Mouse (Mus musculus) ES-CJ7 (cell line): ENCODE measurements around the gene Usp32.
"Not testable (repeated sequence)": the region's sequence is repeated elsewhere in the genome, so short reads cannot be mapped to it uniquely, and the experiment has no call there.

Source experiments
- DNase-seq: peaks from one replicate; pipeline ENCODE4 v3.0.0; 2011; ENCODE audit warnings: low read depth, low spot score

Usp32 gene

GRCm38 (mm10) chr11:85139581-85140540 is at the start of gene Usp32:
TSS of gene Usp32 (minus strand) at chr11:85140161.
- DNase-seq = peak; percentile 97

DNA sequence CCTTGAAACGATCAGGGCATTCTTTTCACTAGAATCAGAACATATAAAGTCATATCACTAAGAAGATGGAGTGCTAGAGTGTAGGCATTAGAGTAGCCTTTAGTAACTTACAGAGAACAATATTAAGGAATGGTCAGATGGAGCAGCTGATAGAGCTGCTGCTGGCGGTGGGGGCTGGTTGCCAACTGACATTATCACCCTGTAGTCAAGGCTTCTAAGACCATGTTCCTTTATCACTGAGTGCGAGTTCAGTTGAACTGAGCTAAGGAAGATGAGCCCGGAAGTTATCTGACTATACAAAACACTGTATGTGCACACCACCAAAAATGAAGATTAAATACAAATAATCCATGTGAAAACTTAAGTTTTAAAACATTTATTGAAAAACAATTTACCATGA is 49.1 kb upstream of the Usp32 start:
- DNase-seq = no peak

DNA sequence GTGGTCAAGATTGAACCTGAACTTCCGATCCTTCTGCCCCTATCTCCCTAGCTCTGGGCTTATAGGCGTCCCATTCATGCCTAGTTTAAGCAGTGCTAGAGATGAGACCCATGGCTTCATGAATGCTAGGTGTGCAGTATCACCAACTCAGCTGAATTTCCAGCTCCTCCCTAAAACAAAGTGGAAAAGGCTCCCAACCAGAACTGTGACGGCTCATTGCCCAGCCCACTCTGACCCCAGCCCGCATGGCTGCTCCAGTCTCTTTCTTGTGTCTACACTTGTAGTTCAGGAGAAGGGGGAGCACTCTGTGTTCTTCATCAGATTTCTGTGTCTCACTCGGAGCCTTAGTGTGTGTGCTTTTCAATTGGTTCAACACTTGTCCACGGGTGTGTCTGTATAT is 44.9 kb upstream of the Usp32 start:
- DNase-seq = no peak

DNA sequence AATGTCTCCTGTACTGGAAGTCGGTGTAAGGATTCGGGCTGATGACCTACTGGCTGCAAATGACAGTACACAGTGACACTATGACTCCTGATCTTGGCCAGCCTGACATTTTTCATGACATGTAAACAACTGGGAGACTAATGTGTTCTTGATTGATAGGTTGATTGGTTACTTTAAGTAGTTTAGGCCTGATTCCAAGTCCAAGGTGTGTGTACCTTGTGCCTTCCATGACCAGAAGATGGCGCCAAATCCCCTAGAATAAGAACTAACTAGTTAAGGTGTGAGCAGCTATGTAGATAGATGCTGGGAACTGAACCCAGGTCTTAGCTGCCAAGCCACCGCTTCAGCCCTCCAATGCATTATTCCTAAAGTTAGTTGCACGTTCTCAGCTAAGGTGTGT is 44.1 kb upstream of the Usp32 start:
- DNase-seq = peak; percentile 89

DNA sequence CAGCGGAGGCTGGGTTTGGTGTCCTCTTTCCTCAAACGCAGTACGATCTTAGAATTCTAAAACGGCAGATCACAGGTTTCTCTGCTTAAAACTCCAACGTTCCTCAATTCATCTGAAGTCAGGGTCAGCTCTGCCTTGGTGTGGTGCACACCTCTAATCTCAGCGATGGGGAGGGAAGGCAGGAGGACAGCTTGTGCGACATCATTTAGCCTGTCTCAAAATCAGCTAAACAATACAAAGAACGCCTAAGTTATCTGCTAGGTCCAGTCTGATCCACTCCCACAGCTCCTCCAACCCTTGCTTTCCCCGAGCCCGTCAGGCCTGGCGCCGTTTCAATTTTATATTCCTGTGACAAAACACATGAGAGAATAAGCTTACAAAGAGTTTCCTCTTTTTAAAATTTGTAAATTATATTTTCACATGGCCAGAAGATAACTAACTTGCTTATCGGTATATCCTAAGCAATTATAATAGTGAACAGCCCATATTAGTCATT is 43.4 kb upstream of the Usp32 start:
- no peak for DNase-seq

- DNase-seq = peak; percentile 94
Measured at GRCm38 (mm10) chr11:85182617-85183283, 42.8 kb upstream of the Usp32 start.

DNA sequence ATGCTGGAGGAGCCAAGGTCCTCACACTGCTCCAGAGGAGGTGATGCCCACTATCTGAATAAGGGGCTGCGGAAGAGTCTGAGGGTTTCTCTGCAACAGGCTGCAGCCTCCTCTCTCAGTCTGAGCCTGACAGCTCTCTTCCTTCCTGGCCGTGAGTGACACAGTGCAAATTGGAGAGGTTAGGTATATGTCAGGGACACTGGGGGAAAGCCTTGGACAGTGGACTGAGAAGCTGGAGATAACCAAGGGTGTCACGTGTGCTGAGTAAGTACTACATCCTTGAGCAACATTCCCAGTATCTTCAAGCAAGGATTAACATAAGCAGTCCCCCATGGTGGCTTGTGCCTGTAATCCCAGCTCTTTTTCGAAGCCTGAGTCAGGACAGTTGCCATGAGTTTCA is 38.5 kb upstream of the Usp32 start:
- DNase-seq = no peak

DNA sequence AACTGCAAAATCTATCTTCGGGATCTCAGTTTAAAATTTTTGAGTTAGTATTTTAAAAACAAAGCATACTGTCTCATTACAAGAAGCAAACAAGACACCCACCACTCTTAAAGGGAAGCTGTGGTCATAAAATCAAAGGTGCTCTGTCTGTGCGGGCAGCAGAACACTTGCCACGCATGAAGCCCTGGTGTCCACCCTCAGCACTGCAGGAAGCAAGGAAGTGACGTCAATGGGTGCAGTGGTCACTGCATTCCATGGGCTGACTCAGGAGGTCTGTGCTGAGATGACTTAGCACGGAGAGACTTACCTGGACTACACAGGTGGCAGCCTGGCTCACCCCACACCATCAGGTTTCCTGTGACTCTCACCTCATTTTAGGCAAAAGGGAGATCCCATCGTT is 37.8 kb upstream of the Usp32 start:
- no peak for DNase-seq

- no peak for DNase-seq
Measured at GRCm38 (mm10) chr11:85175941-85176340, 36.0 kb upstream of the Usp32 start.

DNA sequence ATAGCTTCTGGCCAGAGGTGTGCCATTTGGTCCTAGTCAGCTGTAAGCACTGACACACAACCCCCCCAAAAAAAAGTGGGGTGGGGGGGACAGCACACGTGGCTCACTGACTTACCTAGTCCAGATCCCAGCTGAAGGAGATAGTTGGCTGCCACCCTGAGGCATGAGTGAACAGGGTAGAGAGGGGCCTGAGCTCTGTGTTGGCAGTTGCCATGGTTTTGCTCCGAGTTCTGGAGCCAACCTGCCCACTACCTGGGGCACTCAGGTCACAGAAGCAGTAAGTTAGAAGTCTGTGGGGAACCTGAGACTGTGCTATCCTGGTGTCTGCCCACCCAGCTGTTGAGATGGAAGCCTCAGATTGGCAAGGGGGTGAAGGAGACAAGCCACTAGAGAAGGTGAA is 30.9 kb upstream of the Usp32 start:
- no peak for DNase-seq

DNA sequence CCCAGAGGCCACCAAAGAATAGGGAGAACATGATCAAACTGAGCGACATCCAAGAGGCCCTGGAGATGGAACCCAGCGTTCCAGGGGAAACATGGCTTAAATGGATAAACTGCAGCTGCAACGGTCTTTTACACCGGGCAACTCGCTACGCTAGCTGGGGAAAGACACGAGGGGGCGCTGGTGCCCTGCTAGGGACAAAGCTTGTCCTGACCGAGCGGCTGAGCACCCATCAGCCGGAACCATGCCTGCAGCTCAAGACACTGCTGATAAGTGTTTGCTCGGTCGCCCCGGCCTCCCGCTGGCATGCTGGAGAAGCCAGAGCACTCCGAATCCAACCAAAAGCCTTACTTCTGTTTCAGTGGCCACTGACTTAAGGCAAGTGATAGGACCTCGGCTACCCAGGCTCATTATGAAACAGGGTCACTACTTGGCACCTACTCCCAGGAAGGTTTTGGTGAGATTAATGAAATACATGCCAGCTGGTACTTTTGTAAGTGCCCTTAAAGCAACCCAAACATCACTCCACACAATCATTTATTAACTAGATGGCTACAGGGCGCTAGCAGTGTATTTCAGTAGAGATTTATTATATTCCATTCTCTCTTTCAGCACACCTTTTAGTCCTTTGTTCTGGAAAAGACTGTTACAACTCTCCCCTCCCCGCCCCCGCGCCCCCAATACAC is 30.2 kb upstream of the Usp32 start, which contains the start of gene 1700125H20Rik:
1700125H20Rik (plus strand) TSS at position 347 of the 683 bp plus-strand sequence.
- DNase-seq = peak; percentile 88

- DNase-seq = no peak
Measured at GRCm38 (mm10) chr11:85167503-85167902, 27.5 kb upstream of the Usp32 start.

DNA sequence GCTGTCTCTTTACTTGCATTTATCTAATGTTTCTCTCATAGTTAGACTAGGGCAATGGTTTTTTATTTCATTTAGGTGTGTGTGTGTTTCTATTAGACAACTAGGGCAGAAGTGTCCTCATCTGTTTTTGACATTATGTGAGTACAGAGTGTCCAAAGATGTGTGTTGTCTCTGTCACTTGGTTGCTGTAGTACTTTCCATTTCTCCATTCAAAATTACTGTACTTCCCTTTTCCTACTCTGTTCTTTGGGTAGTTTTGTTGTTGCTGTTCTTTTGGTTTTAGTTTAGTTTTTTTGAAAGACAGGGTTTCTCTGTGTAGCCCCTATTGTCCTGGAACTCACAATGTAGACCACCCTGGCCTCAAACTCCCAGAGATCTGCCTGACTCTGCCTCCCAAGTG is 24.4 kb upstream of the Usp32 start:
- no peak for DNase-seq

- not testable (repeated sequence) for DNase-seq
Measured at GRCm38 (mm10) chr11:85163014-85163413, 23.1 kb upstream of the Usp32 start.

GRCm38 (mm10) chr11:85157301-85157700 is 17.3 kb upstream of the Usp32 start:
- DNase-seq = no peak

DNA sequence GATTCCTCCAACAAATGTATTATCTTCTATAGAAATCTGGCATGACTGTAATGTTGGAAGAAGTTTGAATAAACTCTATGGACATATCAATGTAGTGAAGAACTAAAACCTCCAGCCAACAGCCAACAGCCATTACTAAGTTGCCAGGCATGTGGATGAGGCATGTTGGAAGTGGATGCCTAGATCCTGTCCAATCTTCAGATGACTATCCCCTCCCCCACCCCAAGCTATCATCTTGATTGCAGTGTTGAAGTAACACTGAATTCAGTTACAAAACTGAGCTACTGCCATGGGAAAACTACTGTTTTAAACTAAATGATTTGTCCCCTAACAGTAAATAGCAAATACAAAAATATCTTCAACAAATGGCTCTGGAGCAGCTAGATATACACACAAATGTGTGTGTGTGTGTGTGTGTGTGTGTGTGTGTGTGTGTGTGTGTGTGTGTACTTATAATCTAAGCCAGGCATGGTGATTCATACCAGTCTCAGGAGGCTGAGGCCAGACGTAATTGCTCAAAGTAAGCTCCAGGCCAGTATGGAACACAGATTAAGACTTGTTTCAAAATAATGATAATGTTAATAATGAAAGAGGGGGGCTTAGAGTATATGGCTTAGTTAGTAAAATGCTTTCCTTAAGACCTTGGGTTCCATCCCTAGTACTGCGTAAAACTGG is 12.4 kb upstream of the Usp32 start:
- DNase-seq = no peak

DNA sequence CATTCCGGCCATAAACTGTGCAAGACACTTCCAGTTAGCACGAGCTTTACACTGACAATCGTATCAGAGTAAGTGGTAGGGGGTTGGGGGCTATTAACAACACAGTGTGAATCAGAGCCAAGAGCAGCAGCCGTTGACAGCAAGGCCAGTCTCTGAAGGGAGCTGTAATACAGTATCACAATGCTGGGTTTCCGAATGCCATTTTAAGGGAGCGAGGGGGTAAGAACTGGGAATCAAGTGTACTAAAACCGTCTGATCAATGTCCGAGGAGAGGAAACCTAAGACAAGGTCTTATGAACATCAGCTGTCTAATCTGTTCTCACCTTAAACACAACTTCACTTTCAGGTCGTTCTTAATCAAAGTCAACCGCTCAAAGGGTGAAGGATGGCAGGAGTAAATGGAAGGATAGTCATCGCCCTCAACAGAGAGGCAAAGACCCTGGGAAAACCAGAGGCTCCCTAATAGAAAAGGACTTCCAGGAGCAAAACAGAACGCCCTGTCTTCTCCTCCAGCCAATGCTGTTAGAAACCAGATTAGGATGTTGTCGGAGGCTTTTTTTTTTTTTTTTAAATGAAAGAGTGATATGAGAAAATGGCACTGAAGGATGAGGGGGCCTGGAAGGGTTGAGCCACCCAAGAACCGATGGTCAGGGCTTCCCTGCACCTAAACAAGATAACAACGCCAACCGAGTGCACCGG is 1.0 kb downstream of the Usp32 start:
- DNase-seq = peak; percentile 15

- DNase-seq = no peak
Measured at GRCm38 (mm10) chr11:85131542-85131941, 8.4 kb downstream of the Usp32 start.

DNA sequence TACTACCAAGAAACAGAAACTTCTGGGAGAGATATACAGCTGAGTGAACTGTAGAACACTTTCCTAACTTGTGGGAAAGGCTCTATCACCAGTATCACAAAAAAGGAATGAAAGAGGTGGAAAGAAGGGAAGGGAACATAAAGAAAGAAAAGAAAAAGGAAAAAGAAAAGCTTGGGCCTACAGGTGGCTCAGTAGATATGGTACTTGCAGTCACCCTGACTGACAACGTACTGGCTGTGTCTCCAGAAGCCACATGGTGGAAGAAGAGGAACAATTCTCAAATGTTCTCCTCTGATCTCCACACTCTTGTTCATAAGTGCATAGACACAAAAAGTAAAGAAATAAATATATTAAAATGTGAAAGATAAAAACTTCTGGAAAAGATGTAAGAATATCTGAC is 11.1 kb downstream of the Usp32 start:
- no peak for DNase-seq

DNA sequence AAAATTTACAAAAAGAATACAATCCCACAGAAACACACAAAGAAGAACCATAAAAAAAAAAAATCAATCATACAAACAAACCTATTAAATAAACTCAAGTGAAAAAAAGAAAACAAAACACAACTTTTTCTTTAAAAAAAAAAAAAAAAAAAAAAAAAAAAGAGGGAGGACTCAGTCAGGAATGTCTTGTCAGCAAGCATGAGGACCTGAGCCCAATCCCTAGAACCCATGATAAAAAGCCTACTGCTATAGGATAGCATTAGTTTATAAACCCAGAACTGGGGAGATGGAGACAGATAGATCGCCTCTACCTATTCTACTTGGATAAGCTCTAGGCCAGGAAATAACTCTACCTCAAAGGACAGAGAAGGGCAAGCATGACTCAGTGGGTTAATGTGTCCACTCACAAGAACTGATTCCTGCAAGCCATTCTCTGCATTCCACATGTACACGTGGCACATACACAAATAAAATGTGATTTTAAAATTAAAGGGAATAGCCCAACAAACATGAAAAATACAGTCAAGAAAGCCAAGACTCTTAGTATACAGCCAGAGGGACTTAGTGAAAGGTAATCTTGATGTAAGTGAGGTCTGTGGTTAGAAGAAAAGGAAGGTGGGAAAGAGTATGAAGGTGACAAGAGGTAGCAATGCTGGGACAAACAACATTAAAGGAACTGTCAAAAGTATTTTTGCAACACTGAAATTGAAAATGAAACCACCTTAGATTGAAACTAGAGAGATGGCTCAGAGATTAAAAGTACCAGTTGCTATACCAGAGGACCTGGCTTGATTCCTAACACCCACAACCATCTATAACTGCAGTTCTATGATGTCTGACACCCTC is 13.5 kb downstream of the Usp32 start:
- no peak for DNase-seq
